Mouse (Mus musculus) heart, postnatal 0 days (tissue): ENCODE measurements around the gene Mettl6. TPM values are rescaled to one million over a fixed set of nuclear protein-coding genes. Genes with fewer than 3 reads are reported as not detected.
A peak's percentile ranks its signal among the peaks of the same experiment; 100 is the strongest.

ENCODE experiments used
- ATAC-seq: fragments of 200-750 bp; cut with Nextera tagmentation; 2 replicates; pipeline ENCODE4 v1.8.0; 2017; ENCODE audit warnings: low read depth, moderate number of reproducible peaks, moderate library complexity; ENCODE audit not compliant: insufficient read depth
- DNase-seq: peaks from one replicate; pipeline ENCODE4 v3.0.0-alpha.2; 2016; ENCODE audit warnings: low spot score
- H3K27ac ChIP-seq: fragments of 300-500 bp; sonication (generic); 2 replicates; pipeline ENCODE4 v1.5.1; 2014; ENCODE audit warnings: low read depth, mild to moderate bottlenecking
- H3K27me3 ChIP-seq: fragments of 300-500 bp; sonication (generic); 2 replicates; pipeline ENCODE4 v1.6.1; 2014; ENCODE audit warnings: low read length, mixed read lengths; ENCODE audit not compliant: control insufficient read depth, insufficient read depth
- H3K36me3 ChIP-seq: fragments of 300-500 bp; sonication (generic); replicated peaks from 2 replicates; pipeline ENCODE4 v1.6.1; 2014; ENCODE audit warnings: low read length, mixed read lengths; ENCODE audit not compliant: control insufficient read depth, insufficient read depth
- H3K4me1 ChIP-seq: fragments of 300-500 bp; sonication (generic); 2 replicates; pipeline ENCODE4 v1.6.1; 2014; ENCODE audit warnings: antibody characterized with exemption; ENCODE audit not compliant: control insufficient read depth, insufficient read depth
- H3K4me2 ChIP-seq: fragments of 300-500 bp; sonication (generic); 2 replicates; pipeline ENCODE4 v1.6.1; 2014; ENCODE audit warnings: low read depth, mild to moderate bottlenecking, low read length, moderate library complexity
- H3K4me3 ChIP-seq: fragments of 300-500 bp; sonication (generic); 2 replicates; pipeline ENCODE4 v1.5.1; 2014; ENCODE audit warnings: low read depth, low read length
- H3K9ac ChIP-seq: fragments of 300-500 bp; sonication (generic); replicated peaks from 2 replicates; pipeline ENCODE4 v1.6.1; 2014; ENCODE audit warnings: low read depth, low read length, mixed read lengths
- H3K9me3 ChIP-seq: fragments of 300-500 bp; sonication (generic); replicated peaks from 2 replicates; pipeline ENCODE4 v1.6.1; 2016; ENCODE audit warnings: low read length; ENCODE audit not compliant: control insufficient read depth
- CTCF ChIP-seq: IDR thresholded peaks from 2 replicates; pipeline ENCODE4 v1.5.1; 2016; ENCODE audit warnings: antibody characterized with exemption, control low read depth, low read depth
- EP300 ChIP-seq: IDR thresholded peaks from 2 replicates; pipeline ENCODE4 v1.6.1; 2016; ENCODE audit warnings: antibody characterized with exemption, low read depth
- WGBS: fragments of 180-500 bp; shearing (Covaris S2); extraction: QIAGEN DNeasy Blood & Tissue Kit; methylation state at CpG from one replicate; pipeline ENCODE4 v1.1.7; 2014; 5-methylcytosine and 5-hydroxymethylcytosine counted together
- polyA plus RNA-seq: library from polyadenylated mRNA; unstranded; fragments of >200 nt; fragmentation: Nextera tagmentation; extraction: Ambion mirVana; gene quantifications from 2 replicates; pipeline ENCODE4 v1.2.1, GENCODE M21; 2015
- total RNA-seq: library from RNA; depleted of rRNA; stranded (reverse); fragments of >200 nt; gene quantifications from 2 replicates; pipeline ENCODE4 v1.2.3, GENCODE M21; 2014; ENCODE audit warnings: low replicate concordance

Gene Mettl6
- total and polyA plus RNA-seq, 2 experiments from 2014 or later, result 21.7 to 26.6 TPM

GRCm38 (mm10) chr14:31435930-31436693 is 58.7 kb downstream of the Mettl6 start, which contains the start of gene Sh3bp5:
Gene Sh3bp5 (minus strand): TSS chr14:31436078.
- DNase-seq (peak; percentile 92), ATAC-seq (peak; percentile 95)
- Histone ChIP-seq H3K9ac (peak within 1 kb of the TSS; percentile 80), H3K4me1 (peaks cover 20% of the 10 kb centered on the region), H3K27ac (peak within 1 kb of the TSS; percentile 65), H3K36me3 (no peaks in the 10 kb centered on the region), H3K27me3 (no peaks in the 10 kb centered on the region), H3K4me2 (peak within 1 kb of the TSS; percentile 94), H3K9me3 (no peaks in the 10 kb centered on the region), H3K4me3 (peak within 1 kb of the TSS; percentile 85)
- TF ChIP-seq EP300 (peak; percentile 73; the same call in 1 of the 2 replicates), CTCF (peak; percentile 92)
- WGBS, result 7% methylated on average over 49 of the region's 49 CpGs

DNA sequence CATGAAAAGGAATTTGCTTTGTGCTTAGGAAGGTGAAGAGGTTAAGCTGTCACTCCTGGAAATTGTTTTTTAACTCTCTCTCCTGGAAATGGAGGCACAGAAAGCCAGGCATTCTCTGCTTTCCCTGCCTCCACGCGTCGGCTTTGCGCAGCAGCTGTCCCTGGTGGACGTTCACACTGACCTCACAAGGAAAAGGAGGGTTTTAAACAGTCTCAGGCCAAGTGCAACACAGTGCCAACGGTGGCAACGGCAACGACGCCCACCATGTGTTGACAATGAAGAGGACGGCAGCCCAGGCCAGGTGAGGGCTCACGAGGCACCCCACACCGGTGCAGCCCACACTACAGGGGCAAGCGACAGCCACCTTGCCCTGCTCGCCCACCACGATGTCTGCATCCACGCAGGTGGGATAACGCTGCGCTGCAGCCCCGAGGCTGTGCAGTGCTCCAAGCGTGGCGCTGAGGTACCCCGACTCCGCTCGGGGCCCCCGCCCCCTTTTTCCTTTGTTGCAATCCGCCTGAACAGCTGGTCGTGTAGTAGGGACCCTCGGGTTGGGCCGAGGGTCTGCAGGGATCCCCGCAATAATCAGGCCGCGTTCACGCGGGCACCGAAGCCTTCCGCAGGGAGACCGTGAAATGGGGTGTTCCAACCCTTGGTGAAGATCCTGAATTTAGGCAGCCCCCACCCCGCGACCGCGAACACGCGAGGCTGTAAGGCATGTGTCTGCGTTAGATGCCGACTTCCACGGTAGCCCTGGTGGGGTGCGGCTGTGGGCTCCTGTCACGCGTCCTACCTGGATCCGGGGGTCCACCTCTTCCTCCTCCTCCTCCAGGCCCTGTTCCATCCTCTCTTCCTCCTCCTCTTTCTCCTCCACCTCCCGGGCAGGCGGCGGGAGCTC is 59.6 kb downstream of the Mettl6 start:
- H3K4me3 ChIP-seq, result peak overlapping the region; percentile 85
- TF ChIP-seq EP300, result no peak
- no peak for TF ChIP-seq CTCF
- H3K9ac ChIP-seq, result peak overlapping the region; percentile 80
- H3K4me1 ChIP-seq, result peaks cover 20% of the 10 kb centered on the region
- H3K9me3 ChIP-seq, result no peaks in the 10 kb centered on the region
- DNase-seq (peak; percentile 49), ATAC-seq (peak; percentile 25)
- H3K4me2 ChIP-seq, result peak overlapping the region; percentile 94
- peak overlapping the region; percentile 65 for H3K27ac ChIP-seq
- H3K27me3 ChIP-seq, result no peaks in the 10 kb centered on the region
- WGBS, result 2% methylated on average over 53 of the region's 53 CpGs
- no peaks in the 10 kb centered on the region for H3K36me3 ChIP-seq

DNA sequence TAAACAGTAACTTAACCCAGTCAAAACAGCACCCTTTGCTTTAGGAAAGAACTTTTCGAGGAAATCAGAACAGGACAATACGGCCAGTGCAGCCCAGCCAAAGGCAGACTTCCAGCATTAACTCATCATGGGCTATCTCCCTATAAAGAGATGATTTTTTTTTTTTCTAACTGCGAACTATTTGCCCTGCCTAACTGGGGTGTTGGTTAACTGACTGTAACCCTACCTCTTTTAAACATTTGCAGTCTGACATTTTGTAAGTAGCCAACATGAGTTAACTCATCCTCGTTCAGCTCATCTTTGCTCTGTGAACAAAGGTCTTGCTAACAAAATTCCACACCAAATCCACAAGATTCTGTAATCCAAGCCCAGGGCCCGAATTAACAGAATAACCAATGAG is 60.4 kb downstream of the Mettl6 start:
- no peak overlapping the region for H3K27ac ChIP-seq
- peak overlapping the region; percentile 85; the same call in 1 of the 2 replicates for H3K4me3 ChIP-seq
- H3K9me3 ChIP-seq, result no peaks in the 10 kb centered on the region
- H3K4me1 ChIP-seq, result peaks cover 20% of the 10 kb centered on the region
- H3K9ac ChIP-seq, result no peak overlapping the region
- H3K4me2 ChIP-seq, result peak overlapping the region; percentile 94
- no peaks in the 10 kb centered on the region for H3K27me3 ChIP-seq
- ATAC-seq (no peak), DNase-seq (no peak)
- 68% methylated on average over 5 of the region's 5 CpGs for WGBS
- TF ChIP-seq EP300, result no peak
- TF ChIP-seq CTCF, result no peak
- no peaks in the 10 kb centered on the region for H3K36me3 ChIP-seq

DNA sequence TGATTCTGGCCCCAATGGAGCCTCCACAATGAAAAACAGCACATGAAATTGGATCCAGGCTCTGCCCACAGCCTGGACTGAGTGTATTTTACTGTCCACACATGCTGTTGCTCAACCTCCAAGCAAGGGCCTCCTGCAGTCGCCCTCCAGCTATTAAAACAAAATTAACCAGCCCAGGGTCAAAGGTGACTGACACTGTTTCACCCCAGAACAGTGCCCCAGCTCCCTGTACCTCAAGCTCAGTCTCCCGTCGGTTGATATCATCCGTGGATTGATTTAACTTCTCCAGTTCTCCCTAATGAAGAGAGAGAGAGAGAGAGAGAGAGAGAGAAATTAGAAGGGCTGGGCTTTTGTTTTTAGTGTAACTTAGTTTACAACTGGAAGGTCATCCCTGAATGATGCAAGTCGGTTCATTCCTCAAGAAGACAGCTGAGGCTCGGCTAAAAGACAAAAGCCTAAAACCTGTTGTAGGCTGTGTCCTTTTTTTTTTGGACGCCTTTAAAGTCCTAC is 60.9 kb downstream of the Mettl6 start:
- peak overlapping the region; percentile 94 for H3K4me2 ChIP-seq
- H3K9me3 ChIP-seq, result no peaks in the 10 kb centered on the region
- peaks cover 25% of the 10 kb centered on the region for H3K4me1 ChIP-seq
- H3K27me3 ChIP-seq, result no peaks in the 10 kb centered on the region
- WGBS, result 58% methylated on average over 7 of the region's 7 CpGs
- 0 out of 2 replicates have a peak overlapping the region, but pooled peaks have one; percentile 85 for H3K4me3 ChIP-seq
- TF ChIP-seq EP300 (no peak), CTCF (no peak)
- H3K27ac ChIP-seq, result peak overlapping the region; percentile 40
- DNase-seq (no peak), ATAC-seq (no peak)
- H3K36me3 ChIP-seq, result no peaks in the 10 kb centered on the region
- no peak overlapping the region for H3K9ac ChIP-seq

GRCm38 (mm10) chr14:31433126-31433525 is 61.7 kb downstream of the Mettl6 start:
- Histone ChIP-seq H3K4me1 (peaks cover 32% of the 10 kb centered on the region), H3K9ac (no peak overlapping the region), H3K4me2 (0 out of 2 replicates have a peak overlapping the region, but pooled peaks have one; percentile 24), H3K4me3 (no peak overlapping the region), H3K27me3 (no peaks in the 10 kb centered on the region), H3K27ac (0 out of 2 replicates have a peak overlapping the region, but pooled peaks have one; percentile 49), H3K9me3 (no peaks in the 10 kb centered on the region), H3K36me3 (no peaks in the 10 kb centered on the region)
- ATAC-seq, result no peak
- TF ChIP-seq CTCF, result no peak
- no peak for TF ChIP-seq EP300
- 57% methylated on average over 5 of the region's 5 CpGs for WGBS
- no peak for DNase-seq
